Mouse (Mus musculus) cortical plate, adult 2 months (tissue): ENCODE data around the gene Phpt1.

Experiments used
- CTCF ChIP-seq: fragments of 200-500 bp; IDR thresholded peaks from 2 replicates; pipeline ENCODE4 v1.5.1; 2011; ENCODE audit warnings: mild to moderate bottlenecking, control low read depth, low read length; ENCODE audit not compliant: insufficient read depth; ENCODE audit errors: extremely low read depth
- POLR2A ChIP-seq: fragments of 200-500 bp; IDR thresholded peaks from 2 replicates; pipeline ENCODE4 v1.6.1; 2011; ENCODE audit warnings: mild to moderate bottlenecking, low read length, control low read depth; ENCODE audit not compliant: insufficient read depth; ENCODE audit errors: extremely low read depth

- TF ChIP-seq CTCF: no peak
- peak; percentile 85 for TF ChIP-seq POLR2A
Observed at GRCm38 (mm10) chr2:25607761-25608622, 33.0 kb upstream of the Phpt1 start, which contains the start of gene Rabl6.
